In the genomic region with DNA sequence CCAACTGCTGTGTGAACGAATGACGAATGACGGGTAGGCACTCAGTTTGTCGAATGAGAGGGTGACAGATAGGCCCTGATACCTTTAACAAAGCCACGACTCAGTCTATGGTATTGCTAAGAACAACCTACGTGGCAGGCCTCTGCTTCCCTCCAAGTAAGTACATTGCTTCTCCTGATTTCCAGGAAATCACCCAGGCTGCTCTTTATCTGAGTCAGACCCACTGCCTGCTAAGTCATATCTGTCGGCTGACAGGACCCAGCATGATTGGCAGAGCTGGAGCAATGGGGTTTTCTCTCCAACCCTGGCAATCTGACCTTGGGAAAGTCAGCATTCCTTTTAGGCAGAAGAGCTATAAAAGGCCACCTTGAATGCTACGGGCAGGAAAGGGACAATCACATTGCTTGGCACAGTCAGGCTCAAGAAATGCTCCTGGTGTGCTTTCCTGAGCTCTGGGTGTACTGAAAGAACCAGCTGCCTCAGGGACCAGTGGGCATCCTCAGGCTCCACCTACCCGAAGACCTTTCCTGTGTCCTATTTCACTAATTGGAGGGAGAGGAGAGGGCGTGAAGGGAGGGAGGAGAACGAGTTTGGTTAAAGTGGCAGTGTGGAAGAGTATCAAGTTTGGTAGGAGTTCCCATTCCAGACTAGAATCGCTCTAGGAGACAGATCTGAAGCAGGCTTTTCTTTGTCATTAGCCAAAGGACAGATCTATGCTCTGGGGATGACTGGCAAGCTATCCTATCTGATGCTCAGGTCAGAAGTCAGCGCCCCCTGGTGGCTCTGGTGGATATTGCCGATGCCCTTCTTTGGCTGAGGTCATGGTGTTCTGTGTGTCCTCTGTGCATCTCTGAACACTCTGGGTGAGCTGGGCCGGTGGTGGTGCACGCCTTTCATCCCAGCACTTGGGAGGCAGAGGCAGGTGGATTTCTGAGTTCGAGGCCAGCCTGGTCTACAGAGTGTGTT, we compare ENCODE assay signal across 9 mouse cellular contexts. TPM values are rescaled to one million over a fixed set of nuclear protein-coding genes. Genes with fewer than 3 reads are reported as not detected.
DNase-seq lines count a peak whose midpoint lies in the region; ATAC-seq lines count a peak whose summit lies in the region.
"Had no signal": no experiment of that assay in that cellular context is flagged by ENCODE, and none has a peak within 500 bp of the region (broad histone marks: within the 10 kb centered on the region; RNA-seq: fewer than 3 reads in every experiment).

No protein-coding gene starts in this region.

- WGBS in midbrain, embryonic 14.5 days = 70% methylated on average over 17 of the region's 17 CpGs
- 72% methylated on average over 17 of the region's 17 CpGs for WGBS in midbrain, embryonic 15.5 days
- WGBS in embryonic facial prominence, embryonic 11.5 days = 65% methylated on average over 17 of the region's 17 CpGs

- no peak for ATAC-seq in midbrain, embryonic 14.5 days (ENCODE audit: low FRiP score, low TSS enrichment)
- no peak for ATAC-seq in midbrain, embryonic 15.5 days (replicated peaks)
- no peak for ATAC-seq in embryonic facial prominence, embryonic 11.5 days (replicated peaks; ENCODE audit: insufficient number of reproducible peaks, low FRiP score, low TSS enrichment, low read depth)

- DNase-seq in midbrain, embryonic 14.5 days = peak; percentile 72
- peak; percentile 45 to 64 for DNase-seq in adrenal gland, postnatal 4 days (ENCODE audit: low spot score in 2 of 2)
- DNase-seq in embryonic facial prominence, embryonic 11.5 days (ENCODE audit: low spot score) = peak; percentile 76
- peak; percentile 70 for DNase-seq in induced T-regulatory cell, adult 2 months (ENCODE audit: low read depth)
- DNase-seq in lung, adult 18-20 months = peak; percentile 60 to 70
- peak; percentile 9 for DNase-seq in skeletal muscle tissue, adult 2 months (ENCODE audit: low read depth, low spot score)
- DNase-seq in MN1 (ENCODE audit: low spot score) = no peak

- H3K4me1 ChIP-seq in midbrain, embryonic 14.5 days (ENCODE audit: control insufficient read depth, insufficient read depth, low read length) = no peaks in the 10 kb centered on the region
- no peaks in the 10 kb centered on the region for H3K4me1 ChIP-seq in midbrain, embryonic 15.5 days
- no peaks in the 10 kb centered on the region for H3K4me1 ChIP-seq in embryonic facial prominence, embryonic 11.5 days (ENCODE audit: control insufficient read depth, insufficient read depth, low read length)

- H3K4me3 ChIP-seq in midbrain, embryonic 14.5 days (replicated peaks; ENCODE audit: low read depth, low read length) = no peak overlapping the region
- H3K4me3 ChIP-seq in midbrain, embryonic 15.5 days = no peak overlapping the region
- H3K4me3 ChIP-seq in embryonic facial prominence, embryonic 11.5 days (ENCODE audit: low read depth, low read length) = no peak overlapping the region

- no peak overlapping the region for H3K27ac ChIP-seq in midbrain, embryonic 14.5 days (replicated peaks; ENCODE audit: low read depth, low read length)
- no peak overlapping the region for H3K27ac ChIP-seq in midbrain, embryonic 15.5 days
- H3K27ac ChIP-seq in embryonic facial prominence, embryonic 11.5 days (replicated peaks; ENCODE audit: low read depth, low read length) = no peak overlapping the region

- no peak overlapping the region for H3K9ac ChIP-seq in midbrain, embryonic 14.5 days (replicated peaks; ENCODE audit: low read length)
- H3K9ac ChIP-seq in midbrain, embryonic 15.5 days = no peak overlapping the region
- no peak overlapping the region for H3K9ac ChIP-seq in embryonic facial prominence, embryonic 11.5 days (replicated peaks; ENCODE audit: low read length)

- H3K4me2 ChIP-seq in midbrain, embryonic 14.5 days (ENCODE audit: low read length) = no peak overlapping the region
- no peak overlapping the region for H3K4me2 ChIP-seq in midbrain, embryonic 15.5 days
- no peak overlapping the region for H3K4me2 ChIP-seq in embryonic facial prominence, embryonic 11.5 days (ENCODE audit: low read depth, low read length)

- no peaks in the 10 kb centered on the region for H3K9me3 ChIP-seq in midbrain, embryonic 14.5 days (ENCODE audit: control insufficient read depth, low read length)
- no peaks in the 10 kb centered on the region for H3K9me3 ChIP-seq in midbrain, embryonic 15.5 days
- no peaks in the 10 kb centered on the region for H3K9me3 ChIP-seq in embryonic facial prominence, embryonic 11.5 days (replicated peaks; ENCODE audit: control insufficient read depth, low read length)

- no peaks in the 10 kb centered on the region for H3K27me3 ChIP-seq in midbrain, embryonic 14.5 days (ENCODE audit: control insufficient read depth, insufficient read depth, low read length)
- no peaks in the 10 kb centered on the region for H3K27me3 ChIP-seq in midbrain, embryonic 15.5 days (replicated peaks)
- no peaks in the 10 kb centered on the region for H3K27me3 ChIP-seq in embryonic facial prominence, embryonic 11.5 days (ENCODE audit: control insufficient read depth, insufficient read depth, low read length)

- no peaks in the 10 kb centered on the region for H3K36me3 ChIP-seq in midbrain, embryonic 14.5 days (ENCODE audit: control insufficient read depth, insufficient read depth, low read length)
- no peaks in the 10 kb centered on the region for H3K36me3 ChIP-seq in midbrain, embryonic 15.5 days (replicated peaks)
- H3K36me3 ChIP-seq in embryonic facial prominence, embryonic 11.5 days (replicated peaks; ENCODE audit: control insufficient read depth, insufficient read depth, low read depth, low read length) = no peaks in the 10 kb centered on the region

RNA-seq across cellular contexts. Expression of a gene that starts 14.6 kb away (rescaled TPM):
- not detected in 2 replicates for polyA plus RNA-seq in midbrain, embryonic 14.5 days (2014; fragmentation: Nextera tagmentation; extraction: Ambion mirVana)
- polyA plus RNA-seq in midbrain, embryonic 15.5 days (2015; fragmentation: Nextera tagmentation; extraction: Ambion mirVana) = not detected in 2 replicates
- not detected for total RNA-seq in adrenal gland, postnatal 4 days (2021)
- polyA plus RNA-seq in embryonic facial prominence, embryonic 11.5 days (2014; fragmentation: Nextera tagmentation; extraction: Ambion mirVana) = not detected in 2 replicates
- polyA plus RNA-seq: heart, embryonic 14.5 days had no signal
